In the genomic region with DNA sequence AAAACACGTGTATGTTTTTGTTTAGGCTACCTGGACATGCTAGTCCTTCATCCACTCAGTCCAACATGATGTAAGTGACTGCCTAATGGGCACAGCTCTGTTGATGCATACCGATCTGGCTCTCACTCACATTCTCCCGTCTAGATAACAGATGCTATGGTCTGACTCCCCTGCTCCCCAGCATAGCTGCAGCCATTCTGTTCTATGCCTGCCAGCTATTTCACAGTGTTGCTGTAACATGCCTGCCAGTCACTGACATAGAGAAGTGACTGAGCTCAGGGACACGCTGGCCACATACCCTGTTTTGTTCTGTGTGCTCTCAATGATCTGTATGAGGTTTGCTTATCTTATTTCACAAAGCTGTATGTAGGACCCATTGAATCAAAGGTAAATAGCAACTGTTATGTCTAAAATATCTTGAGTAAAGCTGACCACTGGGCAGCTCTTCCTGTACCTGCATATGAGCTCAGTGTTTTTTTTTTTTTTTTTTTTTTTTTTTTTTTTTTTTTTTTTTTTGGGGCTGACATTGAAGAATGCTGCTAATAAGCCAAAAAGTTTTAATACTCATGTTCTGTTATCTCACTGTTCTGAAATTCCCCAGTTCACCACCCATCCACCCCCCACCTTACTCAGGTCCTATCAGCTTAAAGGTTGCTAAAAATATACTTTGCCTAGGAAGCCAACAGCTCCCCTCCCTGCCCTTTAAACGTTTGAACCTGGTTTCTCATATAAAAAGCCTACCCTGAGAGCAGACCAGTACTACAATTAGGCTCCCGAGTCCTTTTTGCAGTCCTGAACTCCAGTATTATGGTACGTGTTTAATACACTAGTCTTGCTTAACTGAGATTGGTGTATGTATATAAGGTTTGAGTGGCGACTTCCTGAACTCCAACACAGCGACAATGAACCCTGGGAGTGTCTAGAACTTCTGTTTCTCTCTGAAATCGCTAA, we compare ENCODE assay signal across 8 mouse cellular contexts. TPM values are rescaled to one million over a fixed set of nuclear protein-coding genes. Genes with fewer than 3 reads are reported as not detected.
DNase-seq lines count a peak whose midpoint lies in the region; ATAC-seq and TF ChIP-seq lines count a peak whose summit lies in the region.

No protein-coding gene starts in this region.

- H3K27ac ChIP-seq in limb, embryonic 12.5 days: peak overlapping the region; percentile 73; the same call in 1 of the 2 replicates
- H3K27ac ChIP-seq in midbrain, postnatal 0 days (ENCODE audit: low read depth, low read length): no peak overlapping the region

- H3K9me3 ChIP-seq in limb, embryonic 12.5 days: peaks cover 5% of the 10 kb centered on the region; the same call in 1 of the 2 replicates
- no peaks in the 10 kb centered on the region for H3K9me3 ChIP-seq in midbrain, postnatal 0 days (ENCODE audit: low read length)

- H3K4me3 ChIP-seq in limb, embryonic 12.5 days (replicated peaks): peak overlapping the region; percentile 60
- peak overlapping the region; percentile 44 for H3K4me3 ChIP-seq in midbrain, postnatal 0 days (ENCODE audit: low read depth, low read length)

- peaks cover 19% of the 10 kb centered on the region for H3K36me3 ChIP-seq in limb, embryonic 12.5 days
- no peaks in the 10 kb centered on the region; the same call in 1 of the 2 replicates for H3K36me3 ChIP-seq in midbrain, postnatal 0 days (ENCODE audit: insufficient read depth, low read length)

- intact Hi-C loops in heart, postnatal 36 days (cut with DNase I): loop anchor here (2.0 kb wide), 1 partner anchor 69 kb away; a partner anchor contains a TSS

- no peak for TF ChIP-seq CTCF in midbrain, postnatal 0 days (IDR thresholded peaks at IDR 0.05)

- peak overlapping the region; percentile 80 for H3K4me2 ChIP-seq in limb, embryonic 12.5 days
- H3K4me2 ChIP-seq in midbrain, postnatal 0 days (ENCODE audit: low read depth, low read length, poor library complexity, severe bottlenecking): peak overlapping the region; percentile 70

- 30% methylated on average over 10 of the region's 10 CpGs for WGBS in limb, embryonic 12.5 days
- WGBS in midbrain, postnatal 0 days: 32% methylated on average over 10 of the region's 10 CpGs

- peaks cover 7% of the 10 kb centered on the region; the same call in 1 of the 2 replicates for H3K4me1 ChIP-seq in limb, embryonic 12.5 days (replicated peaks)
- no peaks in the 10 kb centered on the region for H3K4me1 ChIP-seq in midbrain, postnatal 0 days (ENCODE audit: insufficient read depth, low read length)

- no peaks in the 10 kb centered on the region for H3K27me3 ChIP-seq in limb, embryonic 12.5 days
- H3K27me3 ChIP-seq in midbrain, postnatal 0 days (ENCODE audit: insufficient read depth, low read length): no peaks in the 10 kb centered on the region

- DNase-seq in heart, adult 18-20 months: peak; percentile 13 to 19
- DNase-seq in heart, postnatal 36 days: no peak
- peak; percentile 34 for DNase-seq in NIH3T3 (ENCODE audit: low read depth)
- DNase-seq in midbrain, postnatal 0 days (ENCODE audit: low spot score): peak; percentile 35
- no peak for DNase-seq in ovary, postnatal 36 days (ENCODE audit: low spot score)
- no peak for DNase-seq in frontal cortex, postnatal 25 days (ENCODE audit: low spot score in 2 of 2)

- peak; percentile 49 for ATAC-seq in granulocyte monocyte progenitor cell, adult 5-6 weeks (replicated peaks; ENCODE audit: poor library complexity, severe bottlenecking)
- ATAC-seq in limb, embryonic 12.5 days (ENCODE audit: insufficient number of reproducible peaks, insufficient read depth, low FRiP score, low TSS enrichment, low read depth): 0 out of 2 replicates have a peak, but pooled peaks have one; percentile 8
- ATAC-seq in midbrain, postnatal 0 days (ENCODE audit: low FRiP score): no peak; the same call in 1 of the 2 replicates

- H3K9ac ChIP-seq in limb, embryonic 12.5 days (replicated peaks): peak overlapping the region; percentile 76
- no peak overlapping the region for H3K9ac ChIP-seq in midbrain, postnatal 0 days (replicated peaks; ENCODE audit: low read length, poor library complexity, severe bottlenecking)

RNA-seq across cellular contexts. Expression of a gene that starts 2.2 kb away (rescaled TPM):
- 1 to 10 TPM; 2.2 to 3.1 TPM for total RNA-seq in heart, adult 18-20 months (2021)
- 1 to 10 TPM; 3.3 to 3.9 TPM for total RNA-seq in heart, postnatal 36 days (2021)
- total RNA-seq in granulocyte monocyte progenitor cell, adult 5-6 weeks (2014; fragmentation: Nextera tagmentation): 4.7 and 9.4 TPM in 2 replicates
- 6.1 and 13.1 TPM in 2 replicates for total RNA-seq in granulocyte monocyte progenitor cell, adult 5-6 weeks (2017)
- 4.4 and 4.8 TPM in 2 replicates for polyA plus RNA-seq in limb, embryonic 12.5 days (2016; fragmentation: Nextera tagmentation; extraction: Ambion mirVana)
- 0.71 and 1.5 TPM in 2 replicates for total RNA-seq in midbrain, postnatal 0 days (2014; rRNA removed)
- 0.53 and 0.68 TPM in 2 replicates for polyA plus RNA-seq in midbrain, postnatal 0 days (2015; fragmentation: Nextera tagmentation; extraction: Ambion mirVana)

RNA-seq across cellular contexts. Expression of a gene that starts 21.2 kb away (rescaled TPM):
- total RNA-seq in heart, adult 18-20 months (2021): 1 to 10 TPM; 2.5 to 2.7 TPM
- total RNA-seq in heart, postnatal 36 days (2021): 1 to 10 TPM; 2.4 to 2.7 TPM
- total RNA-seq in granulocyte monocyte progenitor cell, adult 5-6 weeks (2014; fragmentation: Nextera tagmentation): 0.88 and 3.9 TPM in 2 replicates
- 7.4 and 8.9 TPM in 2 replicates for total RNA-seq in granulocyte monocyte progenitor cell, adult 5-6 weeks (2017)
- 9.7 and 10.7 TPM in 2 replicates for polyA plus RNA-seq in limb, embryonic 12.5 days (2016; fragmentation: Nextera tagmentation; extraction: Ambion mirVana)
- 6.8 and 10.1 TPM in 2 replicates for total RNA-seq in midbrain, postnatal 0 days (2014; rRNA removed)
- 4.7 and 5.8 TPM in 2 replicates for polyA plus RNA-seq in midbrain, postnatal 0 days (2015; fragmentation: Nextera tagmentation; extraction: Ambion mirVana)

RNA-seq across cellular contexts. Expression of a gene that starts 52.6 kb away (rescaled TPM):
- 1 to 10 TPM; 4.6 to 5.9 TPM for total RNA-seq in heart, adult 18-20 months (2021)
- 1 to 10 TPM; 4.4 to 4.9 TPM for total RNA-seq in heart, postnatal 36 days (2021)
- 9.5 and 10.6 TPM in 2 replicates for total RNA-seq in granulocyte monocyte progenitor cell, adult 5-6 weeks (2014; fragmentation: Nextera tagmentation)
- total RNA-seq in granulocyte monocyte progenitor cell, adult 5-6 weeks (2017): 4.1 and 7.3 TPM in 2 replicates
- polyA plus RNA-seq in limb, embryonic 12.5 days (2016; fragmentation: Nextera tagmentation; extraction: Ambion mirVana): 2.3 and 2.9 TPM in 2 replicates
- total RNA-seq in midbrain, postnatal 0 days (2014; rRNA removed): 6.4 and 7.3 TPM in 2 replicates
- polyA plus RNA-seq in midbrain, postnatal 0 days (2015; fragmentation: Nextera tagmentation; extraction: Ambion mirVana): 0.81 and 0.88 TPM in 2 replicates

Comparison
In these comparisons a context has a peak if more than half of its experiments do, and no peak if none do; other contexts are left out.
1. DNase-seq: peak in heart, adult 18-20 months (2 of 2), NIH3T3 (single experiment) and midbrain, postnatal 0 days (single experiment); none in heart, postnatal 36 days (0 of 2), ovary, postnatal 36 days (single experiment) and frontal cortex, postnatal 25 days (0 of 2).